Mouse (Mus musculus) G1E (cell line): Measurements from ENCODE around the gene Tagln. TPM values are rescaled to one million over a fixed set of nuclear protein-coding genes. Genes with fewer than 3 reads are reported as not detected.

Source experiments
- ATAC-seq: 2 replicates; pipeline ENCODE4 v1.8.0; 2016; ENCODE audit warnings: mild to moderate bottlenecking; ENCODE audit not compliant: insufficient number of reproducible peaks, poor library complexity, low FRiP score, severe bottlenecking; ENCODE audit errors: extremely low read depth
- DNase-seq: peaks from one replicate; pipeline ENCODE4 v3.0.0; 2012; ENCODE audit warnings: low spot score
- H3K27me3 ChIP-seq: 2 replicates; pipeline ENCODE4 v1.6.1; 2012; ENCODE audit warnings: mild to moderate bottlenecking, low read length, inconsistent platforms; ENCODE audit not compliant: insufficient read depth
- H3K36me3 ChIP-seq: replicated peaks from 2 replicates; pipeline ENCODE3; 2012; ENCODE audit warnings: mild to moderate bottlenecking, inconsistent platforms
- H3K4me1 ChIP-seq: 2 replicates; pipeline ENCODE4 v1.6.1; 2012; ENCODE audit warnings: low read depth, low read length, inconsistent platforms, mixed read lengths; ENCODE audit not compliant: insufficient read depth
- H3K4me3 ChIP-seq: 2 replicates; pipeline ENCODE4 v1.5.1; 2012; ENCODE audit warnings: low read depth, mild to moderate bottlenecking, inconsistent platforms, low read length, moderate library complexity, mixed read lengths
- H3K9me3 ChIP-seq: replicated peaks from 2 replicates; pipeline ENCODE4 v1.6.1; 2012; ENCODE audit warnings: inconsistent platforms
- CTCF ChIP-seq: IDR thresholded peaks from 2 replicates; pipeline ENCODE4 v1.5.1; 2012; ENCODE audit warnings: low read depth, low read length, inconsistent platforms, mixed read lengths
- GATA1 ChIP-seq: IDR thresholded peaks from 2 replicates; pipeline ENCODE4 v1.6.1; 2012; ENCODE audit warnings: borderline replicate concordance, low read length, inconsistent platforms, mixed read lengths
- GATA2 ChIP-seq: IDR thresholded peaks from 2 replicates; pipeline ENCODE4 v1.6.1; 2012; ENCODE audit warnings: low read depth, low read length, inconsistent platforms, borderline replicate concordance
- POLR2AphosphoS5 ChIP-seq: IDR thresholded peaks from 2 replicates; pipeline ENCODE4 v1.6.1; 2012; ENCODE audit warnings: low read depth, low read length, inconsistent platforms; ENCODE audit not compliant: insufficient replicate concordance
- TAL1 ChIP-seq: conservative IDR thresholded peaks from 2 replicates; pipeline ENCODE4 v1.6.1; 2012; ENCODE audit warnings: low read depth, low read length, inconsistent platforms, mixed read lengths
- polyA plus RNA-seq: library from polyadenylated mRNA; stranded (reverse); fragments of >175 nt; gene quantifications from 2 replicates; pipeline ENCODE4 v1.2.3, GENCODE M21; 2012
- total RNA-seq, 2 experiments: library from RNA; stranded (forward) in 1 of 2; stranded (reverse) in 1 of 2; fragments of 200-1000 nt in 1 of 2; fragments of >200 nt in 1 of 2; fragmentation: Nextera tagmentation in 1 of 2; gene quantifications; 2 replicates each; pipeline ENCODE4 v1.2.3; 2014 to 2017

The Tagln gene
- total and polyA plus RNA-seq, 3 experiments, result 0.03 to 0.38 TPM; not detected in 1

- H3K4me1 ChIP-seq, result peaks cover 34% of the 10 kb centered on the region
- ATAC-seq, result no peak
- peaks cover 56% of the 10 kb centered on the region for H3K36me3 ChIP-seq
- H3K27me3 ChIP-seq, result no peaks in the 10 kb centered on the region
- TF ChIP-seq GATA1 (no peak), POLR2AphosphoS5 (no peak), CTCF (no peak), TAL1 (no peak), GATA2 (no peak)
- DNase-seq, result no peak
- no peak overlapping the region for H3K4me3 ChIP-seq
- no peaks in the 10 kb centered on the region for H3K9me3 ChIP-seq
Observed at GRCm38 (mm10) chr9:45958023-45958670, 22.3 kb upstream of the Tagln start.

- H3K4me1 ChIP-seq, result peaks cover 39% of the 10 kb centered on the region
- ATAC-seq (peak; percentile 87), DNase-seq (peak; percentile 88)
- no peaks in the 10 kb centered on the region for H3K9me3 ChIP-seq
- peaks cover 57% of the 10 kb centered on the region for H3K36me3 ChIP-seq
- TF ChIP-seq GATA2 (no peak), TAL1 (no peak), CTCF (no peak), GATA1 (no peak), POLR2AphosphoS5 (no peak)
- no peaks in the 10 kb centered on the region for H3K27me3 ChIP-seq
- H3K4me3 ChIP-seq, result peak within 1 kb of the TSS; percentile 90
Observed at GRCm38 (mm10) chr9:45955107-45955963, 19.5 kb upstream of the Tagln start, which contains the start of gene Sidt2. Gene Sidt2, minus strand, starts transcription at chr9:45955258.

- no peak for TF ChIP-seq GATA1
- no peak for TF ChIP-seq CTCF
- TF ChIP-seq POLR2AphosphoS5, result no peak
- Histone ChIP-seq H3K4me3 (peak overlapping the region; percentile 90), H3K36me3 (peaks cover 57% of the 10 kb centered on the region), H3K27me3 (no peaks in the 10 kb centered on the region), H3K4me1 (peaks cover 41% of the 10 kb centered on the region), H3K9me3 (no peaks in the 10 kb centered on the region)
- ATAC-seq, result no peak
- peak; percentile 81 for DNase-seq
Observed at GRCm38 (mm10) chr9:45954294-45955106, 18.6 kb upstream of the Tagln start.

- Histone ChIP-seq H3K27me3 (no peaks in the 10 kb centered on the region), H3K9me3 (no peaks in the 10 kb centered on the region), H3K36me3 (peaks cover 59% of the 10 kb centered on the region), H3K4me1 (peaks cover 38% of the 10 kb centered on the region), H3K4me3 (peak overlapping the region; percentile 90)
- DNase-seq, result no peak
- TF ChIP-seq CTCF, result no peak
- TF ChIP-seq TAL1, result no peak
- TF ChIP-seq GATA2, result no peak
- TF ChIP-seq GATA1, result no peak
- TF ChIP-seq POLR2AphosphoS5, result no peak
- no peak for ATAC-seq
Observed at GRCm38 (mm10) chr9:45953511-45954293, 17.8 kb upstream of the Tagln start.

- no peaks in the 10 kb centered on the region for H3K9me3 ChIP-seq
- DNase-seq (no peak), ATAC-seq (no peak)
- H3K27me3 ChIP-seq, result no peaks in the 10 kb centered on the region
- TF ChIP-seq CTCF (no peak), TAL1 (no peak), GATA2 (no peak), GATA1 (no peak), POLR2AphosphoS5 (no peak)
- H3K36me3 ChIP-seq, result peaks cover 60% of the 10 kb centered on the region
- peak overlapping the region; percentile 10; the same call in 1 of the 2 replicates for H3K4me3 ChIP-seq
- peaks cover 33% of the 10 kb centered on the region for H3K4me1 ChIP-seq
Observed at GRCm38 (mm10) chr9:45952890-45953289, 17.0 kb upstream of the Tagln start.
